Mouse (Mus musculus): ENCODE results near the gene Cwc22.

DNA sequence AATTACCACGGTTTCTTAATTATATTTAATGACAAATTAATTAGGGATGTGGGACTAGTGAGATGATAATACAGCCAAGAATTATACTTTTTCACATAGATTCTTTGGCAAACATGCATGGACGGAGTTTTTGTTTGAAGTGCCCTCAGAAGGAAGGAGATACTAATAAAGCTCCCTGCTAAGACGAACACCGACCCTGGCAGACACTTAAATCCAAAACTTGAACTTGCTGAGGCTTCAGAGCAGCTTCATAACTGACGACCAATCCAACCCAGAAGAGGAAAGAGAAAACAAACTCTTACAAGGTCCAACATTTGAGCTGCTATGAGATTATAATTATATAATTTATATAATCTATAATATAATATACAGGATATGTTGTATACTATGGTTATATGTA lies 66.4 kb downstream of the Cwc22 start:
- TF ChIP-seq EP300 (IDR thresholded peaks at IDR 0.05) (no peak), CTCF (IDR thresholded peaks at IDR 0.05) (no peak)

All from lung, postnatal 0 days (tissue).